Mouse (Mus musculus) lung, embryonic 16.5 days (tissue): ENCODE results near the gene Rab17. TPM values are rescaled to one million over a fixed set of nuclear protein-coding genes. Genes with fewer than 3 reads are reported as not detected.

ENCODE experiments used
- ATAC-seq: fragments of 200-750 bp; cut with Nextera tagmentation; 2 replicates; pipeline ENCODE4 v1.8.0; 2017; ENCODE audit warnings: low read depth, mild to moderate bottlenecking, moderate library complexity
- H3K27ac ChIP-seq: fragments of 300-500 bp; sonication (generic); 2 replicates; pipeline ENCODE4 v1.5.1; 2014; ENCODE audit warnings: mild to moderate bottlenecking, control low read depth, low read length
- H3K27me3 ChIP-seq: fragments of 300-500 bp; sonication (generic); 2 replicates; pipeline ENCODE4 v1.6.1; 2014; ENCODE audit warnings: low read depth, low read length, mixed read lengths; ENCODE audit not compliant: control insufficient read depth, insufficient read depth
- H3K36me3 ChIP-seq: fragments of 300-500 bp; sonication (generic); 2 replicates; pipeline ENCODE4 v1.6.1; 2014; ENCODE audit warnings: low read length; ENCODE audit not compliant: control insufficient read depth, insufficient read depth
- H3K4me1 ChIP-seq: fragments of 300-500 bp; sonication (generic); replicated peaks from 2 replicates; pipeline ENCODE4 v1.6.1; 2014; ENCODE audit warnings: low read length, mixed read lengths; ENCODE audit not compliant: control insufficient read depth, insufficient read depth
- H3K4me2 ChIP-seq: fragments of 300-500 bp; sonication (generic); 2 replicates; pipeline ENCODE4 v1.6.1; 2014; ENCODE audit warnings: low read depth, low read length, control low read depth
- H3K4me3 ChIP-seq: fragments of 300-500 bp; sonication (generic); 2 replicates; pipeline ENCODE4 v1.5.1; 2014; ENCODE audit warnings: mild to moderate bottlenecking, low read length, control low read depth
- H3K9ac ChIP-seq: fragments of 300-500 bp; sonication (generic); 2 replicates; pipeline ENCODE4 v1.6.1; 2014; ENCODE audit warnings: low read length, control low read depth
- H3K9me3 ChIP-seq: fragments of 300-500 bp; sonication (generic); 2 replicates; pipeline ENCODE4 v1.6.1; 2016; ENCODE audit warnings: low read length; ENCODE audit not compliant: control insufficient read depth
- WGBS: fragments of 180-500 bp; shearing (Covaris S2); extraction: QIAGEN DNeasy Blood & Tissue Kit; methylation state at CpG from one replicate; pipeline ENCODE4 v1.1.7; 2014; 5-methylcytosine and 5-hydroxymethylcytosine counted together
- polyA plus RNA-seq: library from polyadenylated mRNA; unstranded; fragments of >200 nt; fragmentation: Nextera tagmentation; extraction: Ambion mirVana; gene quantifications from 2 replicates; pipeline ENCODE4 v1.2.1, GENCODE M21; 2015

Rab17 gene
- polyA plus RNA-seq, 1 experiment from 2014 or later, result 3.1 TPM

- Histone ChIP-seq H3K9me3 (no peaks in the 10 kb centered on the region), H3K27ac (no peak overlapping the region), H3K4me3 (no peak overlapping the region), H3K4me2 (no peak overlapping the region), H3K27me3 (no peaks in the 10 kb centered on the region), H3K36me3 (no peaks in the 10 kb centered on the region), H3K4me1 (peaks cover 10% of the 10 kb centered on the region), H3K9ac (no peak overlapping the region)
- 30% methylated on average over 12 of the region's 12 CpGs for WGBS
- peak; percentile 16; the same call in 1 of the 2 replicates for ATAC-seq
These were observed 5.6 kb upstream of the Rab17 start for GRCm38 (mm10) chr1:90974906-90975649.

DNA sequence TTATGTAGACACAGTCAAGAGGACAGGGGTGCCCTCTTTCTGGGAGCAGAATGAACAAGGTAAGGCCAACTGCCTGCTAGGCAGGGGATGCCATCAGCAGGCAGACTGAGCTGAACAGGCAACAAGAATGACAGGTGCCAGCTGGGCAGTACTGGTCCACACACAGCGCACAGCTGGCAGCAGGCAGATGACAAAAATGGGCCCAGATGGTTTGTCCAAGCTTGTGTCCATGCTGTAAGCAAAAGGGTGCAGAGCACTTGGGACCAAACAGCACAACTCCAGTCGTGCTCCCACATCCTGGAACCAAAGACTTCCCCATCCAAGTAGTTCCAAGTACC is 4.1 kb upstream of the Rab17 start:
- no peaks in the 10 kb centered on the region for H3K27me3 ChIP-seq
- no peak overlapping the region for H3K4me2 ChIP-seq
- 0 out of 2 replicates have a peak overlapping the region, but pooled peaks have one; percentile 21 for H3K9ac ChIP-seq
- H3K4me3 ChIP-seq, result no peak overlapping the region
- H3K36me3 ChIP-seq, result no peaks in the 10 kb centered on the region
- no peaks in the 10 kb centered on the region for H3K9me3 ChIP-seq
- H3K4me1 ChIP-seq, result peaks cover 17% of the 10 kb centered on the region
- 83% methylated on average over 2 of the region's 2 CpGs for WGBS
- H3K27ac ChIP-seq, result no peak overlapping the region
- ATAC-seq, result no peak; the same call in 1 of the 2 replicates

GRCm38 (mm10) chr1:90972911-90973573 is 3.6 kb upstream of the Rab17 start:
- peaks cover 20% of the 10 kb centered on the region for H3K4me1 ChIP-seq
- ATAC-seq, result peak; percentile 71
- WGBS, result 19% methylated on average over 9 of the region's 9 CpGs
- H3K27ac ChIP-seq, result no peak overlapping the region
- H3K36me3 ChIP-seq, result no peaks in the 10 kb centered on the region
- no peak overlapping the region for H3K4me2 ChIP-seq
- H3K9me3 ChIP-seq, result no peaks in the 10 kb centered on the region
- H3K4me3 ChIP-seq, result no peak overlapping the region
- no peak overlapping the region for H3K9ac ChIP-seq
- H3K27me3 ChIP-seq, result no peaks in the 10 kb centered on the region

GRCm38 (mm10) chr1:90969881-90970390 is 475 bp upstream of the Rab17 start:
- no peak overlapping the region for H3K4me3 ChIP-seq
- H3K4me2 ChIP-seq, result peak overlapping the region; percentile 38; the same call in 1 of the 2 replicates
- H3K27me3 ChIP-seq, result no peaks in the 10 kb centered on the region
- H3K36me3 ChIP-seq, result no peaks in the 10 kb centered on the region
- H3K27ac ChIP-seq, result peak overlapping the region; percentile 88
- H3K9me3 ChIP-seq, result no peaks in the 10 kb centered on the region
- H3K4me1 ChIP-seq, result peaks cover 26% of the 10 kb centered on the region
- ATAC-seq, result peak; percentile 3; the same call in 1 of the 2 replicates
- H3K9ac ChIP-seq, result no peak overlapping the region
- WGBS, result 56% methylated on average over 10 of the region's 10 CpGs

DNA sequence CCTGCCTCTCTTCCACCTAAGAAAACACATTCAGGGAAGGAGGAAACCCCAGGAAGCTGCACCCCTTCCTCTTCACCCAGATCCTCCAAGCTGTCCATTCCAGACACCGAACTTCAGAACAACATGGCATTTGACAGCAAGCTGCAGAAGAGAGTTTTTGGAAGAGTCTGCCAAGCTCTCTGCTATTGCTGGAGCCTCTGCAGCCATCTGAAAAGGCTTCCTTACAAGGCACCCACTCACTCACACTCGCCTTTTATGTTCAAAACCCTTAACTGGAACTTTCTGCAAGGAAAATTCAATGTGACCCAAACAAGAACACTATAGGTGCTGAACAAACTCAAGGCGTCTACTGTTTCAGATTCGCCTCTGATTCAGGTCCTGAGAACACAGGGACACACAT is 812 bp downstream of the Rab17 start:
- Histone ChIP-seq H3K27ac (peak overlapping the region; percentile 88), H3K4me3 (no peak overlapping the region), H3K9ac (no peak overlapping the region), H3K27me3 (no peaks in the 10 kb centered on the region), H3K9me3 (no peaks in the 10 kb centered on the region), H3K4me1 (peaks cover 23% of the 10 kb centered on the region), H3K4me2 (peak overlapping the region; percentile 38; the same call in 1 of the 2 replicates), H3K36me3 (no peaks in the 10 kb centered on the region)
- no peak for ATAC-seq
- 54% methylated on average over 4 of the region's 4 CpGs for WGBS

GRCm38 (mm10) chr1:90967583-90967982 is 1.9 kb downstream of the Rab17 start:
- H3K27me3 ChIP-seq, result no peaks in the 10 kb centered on the region
- peak; percentile 27; the same call in 1 of the 2 replicates for ATAC-seq
- no peaks in the 10 kb centered on the region for H3K9me3 ChIP-seq
- peaks cover 29% of the 10 kb centered on the region for H3K4me1 ChIP-seq
- H3K4me2 ChIP-seq, result no peak overlapping the region
- no peak overlapping the region for H3K4me3 ChIP-seq
- no peaks in the 10 kb centered on the region for H3K36me3 ChIP-seq
- WGBS, result 50% methylated on average over 7 of the region's 7 CpGs
- no peak overlapping the region for H3K9ac ChIP-seq
- H3K27ac ChIP-seq, result no peak overlapping the region

DNA sequence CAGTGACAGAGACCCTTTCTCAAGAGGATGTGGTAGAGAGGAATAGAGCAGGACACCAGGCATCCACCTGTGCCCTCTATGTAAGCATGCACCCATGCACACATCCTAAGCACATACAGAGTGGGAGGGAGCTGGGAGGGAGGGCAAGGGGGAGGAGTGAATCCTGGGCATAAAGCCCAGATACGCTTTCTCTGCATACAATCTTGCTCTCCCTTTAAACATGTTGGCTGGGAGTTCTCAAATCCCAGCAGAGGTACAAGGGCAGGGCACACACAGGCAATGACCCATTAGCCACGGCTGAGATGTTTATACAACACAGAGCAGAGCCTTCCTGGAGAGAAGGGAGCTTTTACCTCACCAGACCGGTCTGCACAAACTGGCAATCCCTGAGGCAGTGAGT is 6.5 kb downstream of the Rab17 start:
- Histone ChIP-seq H3K4me2 (no peak overlapping the region), H3K4me3 (no peak overlapping the region), H3K36me3 (no peaks in the 10 kb centered on the region), H3K9ac (no peak overlapping the region), H3K4me1 (peaks cover 18% of the 10 kb centered on the region), H3K9me3 (no peaks in the 10 kb centered on the region), H3K27ac (peak overlapping the region; percentile 18), H3K27me3 (no peaks in the 10 kb centered on the region)
- peak; percentile 88 for ATAC-seq
- WGBS, result 2% methylated on average over 3 of the region's 3 CpGs

DNA sequence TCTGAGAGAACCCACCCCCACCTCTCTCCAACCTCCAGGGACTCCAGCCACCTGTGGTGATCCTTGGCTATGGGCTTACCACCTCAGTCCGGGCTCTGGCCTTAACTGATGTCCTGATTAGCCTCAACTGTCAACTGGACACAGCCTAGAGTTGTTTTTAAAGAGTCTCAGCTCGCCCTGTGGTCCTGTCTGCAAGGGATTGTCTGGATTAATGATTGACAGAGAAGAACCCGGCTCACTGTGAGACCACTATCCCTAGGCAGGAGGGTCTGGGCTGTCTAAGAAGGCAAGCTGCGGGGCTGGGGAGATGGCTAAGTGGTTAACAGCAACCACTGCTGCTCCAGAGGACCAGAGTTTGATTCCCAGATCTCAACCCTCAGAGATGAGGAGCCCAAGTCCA is 6.9 kb downstream of the Rab17 start:
- no peaks in the 10 kb centered on the region for H3K27me3 ChIP-seq
- no peak overlapping the region for H3K4me2 ChIP-seq
- no peak overlapping the region for H3K4me3 ChIP-seq
- H3K9ac ChIP-seq, result no peak overlapping the region
- 24% methylated on average over 4 of the region's 4 CpGs for WGBS
- H3K9me3 ChIP-seq, result no peaks in the 10 kb centered on the region
- peak overlapping the region; percentile 18 for H3K27ac ChIP-seq
- ATAC-seq, result no peak
- H3K4me1 ChIP-seq, result peaks cover 15% of the 10 kb centered on the region
- no peaks in the 10 kb centered on the region for H3K36me3 ChIP-seq

GRCm38 (mm10) chr1:90956245-90957096 is 13.0 kb downstream of the Rab17 start:
- Histone ChIP-seq H3K4me1 (peaks cover 5% of the 10 kb centered on the region), H3K4me3 (no peak overlapping the region), H3K27ac (no peak overlapping the region), H3K36me3 (no peaks in the 10 kb centered on the region), H3K4me2 (no peak overlapping the region), H3K9ac (no peak overlapping the region), H3K9me3 (no peaks in the 10 kb centered on the region), H3K27me3 (no peaks in the 10 kb centered on the region)
- ATAC-seq, result peak; percentile 84
- 31% methylated on average over 7 of the region's 7 CpGs for WGBS
